Mouse (Mus musculus) CH12.LX (cell line): ENCODE data around the gene Mettl7a2.
"Not testable (repeated sequence)": the region's sequence is repeated elsewhere in the genome, so short reads cannot be mapped to it uniquely, and the experiment has no call there.

ENCODE experiments used
- CTCF ChIP-seq, 2 experiments: IDR thresholded peaks in 1 of 2; conservative IDR thresholded peaks in 1 of 2; 2 replicates each; pipeline ENCODE4 v1.5.1; 2011 to 2012; ENCODE audit warnings: low read depth in 2 of 2, low read length in 2 of 2, improper control_type of control experiment in 1 of 2, inconsistent platforms in 1 of 2, mild to moderate bottlenecking in 1 of 2, moderate library complexity in 1 of 2
- E2F4 ChIP-seq: IDR thresholded peaks from 2 replicates; pipeline ENCODE4 v1.6.1; 2011; ENCODE audit warnings: low read depth, low read length, improper control_type of control experiment; ENCODE audit not compliant: insufficient replicate concordance
- ELF1 ChIP-seq: IDR thresholded peaks from 2 replicates; pipeline ENCODE4 v1.6.1; 2014; ENCODE audit warnings: low read depth, mild to moderate bottlenecking, inconsistent platforms, low read length, improper control_type of control experiment
- EP300 ChIP-seq: IDR thresholded peaks from 2 replicates; pipeline ENCODE4 v1.6.1; 2011; ENCODE audit warnings: low read length, improper control_type of control experiment
- GABPA ChIP-seq: IDR thresholded peaks from 2 replicates; pipeline ENCODE4 v1.6.1; 2012; ENCODE audit warnings: low read depth, low read length, improper control_type of control experiment, inconsistent platforms; ENCODE audit not compliant: insufficient replicate concordance
- HCFC1 ChIP-seq: IDR thresholded peaks from 2 replicates; pipeline ENCODE4 v1.6.1; 2012; ENCODE audit warnings: low read depth, mild to moderate bottlenecking, inconsistent platforms, low read length, improper control_type of control experiment
- JUN ChIP-seq: IDR thresholded peaks from 2 replicates; pipeline ENCODE4 v1.6.1; 2011; ENCODE audit warnings: low read depth, mild to moderate bottlenecking, low read length, improper control_type of control experiment, moderate library complexity; ENCODE audit not compliant: insufficient read depth
- POLR2A ChIP-seq: IDR thresholded peaks from 2 replicates; pipeline ENCODE4 v1.6.1; 2011; ENCODE audit warnings: low read depth, mild to moderate bottlenecking, improper control_type of control experiment, low read length
- POLR2AphosphoS2 ChIP-seq: IDR thresholded peaks from 2 replicates; pipeline ENCODE4 v1.6.1; 2011; ENCODE audit warnings: low read depth, low read length, improper control_type of control experiment
- TBP ChIP-seq: conservative IDR thresholded peaks from 2 replicates; pipeline ENCODE4 v1.6.1; 2011; ENCODE audit warnings: low read depth, low read length, improper control_type of control experiment
- USF1 ChIP-seq: IDR thresholded peaks from 2 replicates; pipeline ENCODE4 v1.6.1; 2014; ENCODE audit warnings: low read depth, mild to moderate bottlenecking, inconsistent platforms, low read length, improper control_type of control experiment
- USF2 ChIP-seq: conservative IDR thresholded peaks from 2 replicates; pipeline ENCODE4 v1.6.1; 2011; ENCODE audit warnings: low read depth, low read length, improper control_type of control experiment

DNA sequence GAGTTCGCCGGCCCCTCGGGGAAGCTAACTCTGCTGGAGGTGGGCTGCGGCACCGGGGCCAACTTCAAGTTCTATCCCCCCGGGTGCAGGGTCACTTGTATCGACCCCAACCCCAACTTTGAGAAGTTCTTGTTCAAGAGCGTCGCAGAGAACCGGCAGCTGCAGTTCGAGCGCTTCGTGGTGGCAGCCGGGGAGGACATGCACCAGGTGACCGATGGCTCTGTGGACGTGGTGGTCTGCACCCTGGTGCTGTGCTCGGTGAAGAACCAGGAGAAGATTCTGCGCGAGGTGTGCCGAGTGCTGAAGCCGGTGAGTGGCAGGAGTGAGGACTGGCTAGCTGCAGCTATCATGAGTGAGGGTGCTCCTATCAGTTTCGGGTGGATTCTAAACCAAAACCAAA, 399 bp downstream of the Mettl7a2 start:
- not testable (repeated sequence) for TF ChIP-seq USF1; CTCF (conservative IDR thresholded peaks at IDR 0.05 in 1 of 2, IDR thresholded peaks at IDR 0.05 in 1 of 2; ENCODE audit: low read depth in 2 of 2, low read length in 2 of 2); EP300; GABPA; POLR2A; E2F4; USF2; JUN; TBP; POLR2AphosphoS2; ELF1; HCFC1
